Mouse (Mus musculus) intestine, embryonic 14.5 days (tissue): Measurements from ENCODE around the gene Mybpc2. TPM values are rescaled to one million over a fixed set of nuclear protein-coding genes. Genes with fewer than 3 reads are reported as not detected.

Source experiments
- ATAC-seq: fragments of 200-750 bp; cut with Nextera tagmentation; replicated peaks from 2 replicates; pipeline ENCODE4 v1.8.0; 2017; ENCODE audit warnings: low read depth, moderate number of reproducible peaks, moderate TSS enrichment, moderate library complexity; ENCODE audit not compliant: low FRiP score, low TSS enrichment
- DNase-seq: peaks from one replicate; pipeline ENCODE4 v3.0.0-alpha.2; 2018; ENCODE audit warnings: low spot score
- H3K27ac ChIP-seq: fragments of 300-500 bp; sonication (generic); 2 replicates; pipeline ENCODE4 v1.5.1; 2014; ENCODE audit warnings: low read depth, mild to moderate bottlenecking, control low read depth
- H3K27me3 ChIP-seq: fragments of 300-500 bp; sonication (generic); replicated peaks from 2 replicates; pipeline ENCODE4 v1.6.1; 2014; ENCODE audit warnings: low read length, control low read depth; ENCODE audit not compliant: control insufficient read depth, insufficient read depth
- H3K36me3 ChIP-seq: fragments of 300-500 bp; sonication (generic); 2 replicates; pipeline ENCODE4 v1.6.1; 2014; ENCODE audit warnings: low read length, control low read depth; ENCODE audit not compliant: control insufficient read depth, insufficient read depth
- H3K4me1 ChIP-seq: fragments of 300-500 bp; sonication (generic); replicated peaks from 2 replicates; pipeline ENCODE4 v1.6.1; 2014; ENCODE audit warnings: low read length, control low read depth, mixed read lengths; ENCODE audit not compliant: control insufficient read depth, insufficient read depth
- H3K4me2 ChIP-seq: fragments of 300-500 bp; sonication (generic); 2 replicates; pipeline ENCODE4 v1.6.1; 2014; ENCODE audit warnings: low read length
- H3K4me3 ChIP-seq: fragments of 300-500 bp; sonication (generic); 2 replicates; pipeline ENCODE4 v1.5.1; 2014; ENCODE audit warnings: low read depth, low read length, control low read depth, mixed read lengths
- H3K9ac ChIP-seq: fragments of 300-500 bp; sonication (generic); 2 replicates; pipeline ENCODE4 v1.6.1; 2014; ENCODE audit warnings: mild to moderate bottlenecking, low read length
- H3K9me3 ChIP-seq: fragments of 300-500 bp; sonication (generic); 2 replicates; pipeline ENCODE4 v1.6.1; 2016; ENCODE audit warnings: low read length, control low read depth; ENCODE audit not compliant: control insufficient read depth
- WGBS: fragments of 180-500 bp; shearing (Covaris S2); extraction: QIAGEN DNeasy Blood & Tissue Kit; methylation state at CpG from one replicate; pipeline ENCODE4 v1.1.7; 2014; 5-methylcytosine and 5-hydroxymethylcytosine counted together
- polyA plus RNA-seq: library from polyadenylated mRNA; unstranded; fragments of >200 nt; fragmentation: Nextera tagmentation; extraction: Ambion mirVana; gene quantifications from 2 replicates; pipeline ENCODE4 v1.2.1, GENCODE M21; 2014

The Mybpc2 gene
- polyA plus RNA-seq, result 0.28 and 0.32 TPM in 2 replicates

- no peak within 1 kb of the TSS for H3K9ac ChIP-seq
- peak within 1 kb of the TSS; percentile 25; the same call in 1 of the 2 replicates for H3K4me2 ChIP-seq
- no peak within 1 kb of the TSS for H3K4me3 ChIP-seq
- H3K36me3 ChIP-seq, result no peaks in the 10 kb centered on the region
- ATAC-seq (no peak), DNase-seq (no peak)
- H3K27ac ChIP-seq, result no peak within 1 kb of the TSS
- peaks cover 57% of the 10 kb centered on the region for H3K27me3 ChIP-seq
- WGBS, result 28% methylated on average over 12 of the region's 12 CpGs
- H3K9me3 ChIP-seq, result no peaks in the 10 kb centered on the region
- H3K4me1 ChIP-seq, result 0 out of 2 replicates have a peak, but pooled peaks cover 3% of the 10 kb centered on the region
Observed at GRCm38 (mm10) chr7:44524502-44524901, at the start of gene Mybpc2. Gene Mybpc2 (minus strand): TSS chr7:44524656.

- WGBS, result 81% methylated on average over 5 of the region's 5 CpGs
- H3K27me3 ChIP-seq, result no peaks in the 10 kb centered on the region
- no peak overlapping the region for H3K4me2 ChIP-seq
- H3K9me3 ChIP-seq, result no peaks in the 10 kb centered on the region
- no peaks in the 10 kb centered on the region for H3K36me3 ChIP-seq
- H3K4me1 ChIP-seq, result no peaks in the 10 kb centered on the region
- no peak for DNase-seq
- H3K27ac ChIP-seq, result no peak overlapping the region
- ATAC-seq, result no peak
- H3K9ac ChIP-seq, result no peak overlapping the region
- H3K4me3 ChIP-seq, result no peak overlapping the region
Observed at GRCm38 (mm10) chr7:44572956-44573484, 48.6 kb upstream of the Mybpc2 start.

GRCm38 (mm10) chr7:44572213-44572701 is 47.8 kb upstream of the Mybpc2 start, which contains the start of gene Napsa:
Gene Napsa (plus strand): TSS chr7:44572380.
- DNase-seq (no peak), ATAC-seq (no peak)
- no peaks in the 10 kb centered on the region for H3K4me1 ChIP-seq
- no peak within 1 kb of the TSS for H3K9ac ChIP-seq
- H3K36me3 ChIP-seq, result no peaks in the 10 kb centered on the region
- no peak within 1 kb of the TSS for H3K4me2 ChIP-seq
- no peak within 1 kb of the TSS for H3K27ac ChIP-seq
- H3K27me3 ChIP-seq, result no peaks in the 10 kb centered on the region
- H3K9me3 ChIP-seq, result no peaks in the 10 kb centered on the region
- 45% methylated on average over 7 of the region's 7 CpGs for WGBS
- no peak within 1 kb of the TSS for H3K4me3 ChIP-seq

GRCm38 (mm10) chr7:44571811-44572210 is 47.4 kb upstream of the Mybpc2 start:
- WGBS, result 69% methylated on average over 4 of the region's 4 CpGs
- DNase-seq, result no peak
- Histone ChIP-seq H3K4me2 (no peak overlapping the region), H3K27ac (no peak overlapping the region), H3K9ac (no peak overlapping the region), H3K4me1 (no peaks in the 10 kb centered on the region), H3K27me3 (no peaks in the 10 kb centered on the region), H3K4me3 (no peak overlapping the region), H3K36me3 (no peaks in the 10 kb centered on the region), H3K9me3 (no peaks in the 10 kb centered on the region)
- no peak for ATAC-seq

GRCm38 (mm10) chr7:44570989-44571388 is 46.5 kb upstream of the Mybpc2 start:
- 83% methylated on average over 6 of the region's 6 CpGs for WGBS
- no peak overlapping the region for H3K4me2 ChIP-seq
- H3K27ac ChIP-seq, result no peak overlapping the region
- no peak overlapping the region for H3K4me3 ChIP-seq
- no peaks in the 10 kb centered on the region for H3K27me3 ChIP-seq
- no peak for ATAC-seq
- DNase-seq, result no peak
- no peaks in the 10 kb centered on the region for H3K4me1 ChIP-seq
- no peak overlapping the region for H3K9ac ChIP-seq
- H3K36me3 ChIP-seq, result no peaks in the 10 kb centered on the region
- no peaks in the 10 kb centered on the region for H3K9me3 ChIP-seq

- Histone ChIP-seq H3K9me3 (no peaks in the 10 kb centered on the region), H3K4me1 (no peaks in the 10 kb centered on the region), H3K9ac (no peak overlapping the region), H3K4me2 (no peak overlapping the region), H3K27me3 (no peaks in the 10 kb centered on the region), H3K4me3 (no peak overlapping the region), H3K36me3 (no peaks in the 10 kb centered on the region), H3K27ac (no peak overlapping the region)
- WGBS, result 61% methylated on average over 9 of the region's 9 CpGs
- no peak for DNase-seq
- ATAC-seq, result no peak
Observed at GRCm38 (mm10) chr7:44568803-44569202, 44.3 kb upstream of the Mybpc2 start.

GRCm38 (mm10) chr7:44565414-44565813 is 41.0 kb upstream of the Mybpc2 start:
- WGBS, result 72% methylated on average over 6 of the region's 6 CpGs
- Histone ChIP-seq H3K9ac (no peak overlapping the region), H3K27me3 (no peaks in the 10 kb centered on the region), H3K27ac (no peak overlapping the region), H3K4me3 (no peak overlapping the region), H3K9me3 (no peaks in the 10 kb centered on the region), H3K4me1 (no peaks in the 10 kb centered on the region), H3K4me2 (no peak overlapping the region), H3K36me3 (no peaks in the 10 kb centered on the region)
- ATAC-seq, result no peak
- DNase-seq, result no peak

- Histone ChIP-seq H3K4me2 (no peak overlapping the region), H3K27me3 (no peaks in the 10 kb centered on the region), H3K4me3 (no peak overlapping the region), H3K36me3 (no peaks in the 10 kb centered on the region), H3K9ac (no peak overlapping the region), H3K27ac (no peak overlapping the region), H3K9me3 (no peaks in the 10 kb centered on the region), H3K4me1 (no peaks in the 10 kb centered on the region)
- ATAC-seq (no peak), DNase-seq (no peak)
- WGBS, result 84% methylated on average over 10 of the region's 10 CpGs
Observed at GRCm38 (mm10) chr7:44564486-44564885, 40.0 kb upstream of the Mybpc2 start.

GRCm38 (mm10) chr7:44563284-44563683 is 38.8 kb upstream of the Mybpc2 start:
- H3K4me3 ChIP-seq, result no peak overlapping the region
- H3K9me3 ChIP-seq, result no peaks in the 10 kb centered on the region
- WGBS, result 49% methylated on average over 8 of the region's 8 CpGs
- no peaks in the 10 kb centered on the region for H3K36me3 ChIP-seq
- H3K27me3 ChIP-seq, result no peaks in the 10 kb centered on the region
- no peak for DNase-seq
- H3K4me1 ChIP-seq, result no peaks in the 10 kb centered on the region
- no peak overlapping the region for H3K4me2 ChIP-seq
- ATAC-seq, result no peak
- H3K9ac ChIP-seq, result no peak overlapping the region
- no peak overlapping the region for H3K27ac ChIP-seq
